Mouse (Mus musculus): ENCODE measurements around the gene Stra6.

The Stra6 gene

DNA sequence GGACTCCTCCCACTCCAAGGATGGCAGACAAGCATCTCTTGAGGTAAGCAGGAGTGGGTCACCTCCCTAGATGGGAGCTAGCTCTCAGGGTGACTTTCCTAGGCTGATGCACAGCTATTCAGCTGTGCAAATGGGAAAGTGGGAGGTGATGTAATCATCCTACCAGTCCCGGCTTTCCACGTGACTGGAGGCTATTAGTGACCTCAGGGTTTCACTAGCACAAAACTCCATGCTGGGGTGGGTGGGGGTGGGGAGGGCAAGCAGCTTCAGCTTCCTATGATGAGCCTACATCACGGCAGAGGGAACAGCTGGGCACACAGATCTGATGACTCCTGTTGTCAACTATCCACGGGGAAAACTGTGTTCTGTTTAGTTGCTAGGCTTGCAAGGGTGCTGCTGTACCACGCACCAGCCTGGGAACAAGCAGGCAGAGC, 111.2 kb downstream of the Stra6 start:
- DNase-seq (ENCODE audit: low spot score): no peak

DNA sequence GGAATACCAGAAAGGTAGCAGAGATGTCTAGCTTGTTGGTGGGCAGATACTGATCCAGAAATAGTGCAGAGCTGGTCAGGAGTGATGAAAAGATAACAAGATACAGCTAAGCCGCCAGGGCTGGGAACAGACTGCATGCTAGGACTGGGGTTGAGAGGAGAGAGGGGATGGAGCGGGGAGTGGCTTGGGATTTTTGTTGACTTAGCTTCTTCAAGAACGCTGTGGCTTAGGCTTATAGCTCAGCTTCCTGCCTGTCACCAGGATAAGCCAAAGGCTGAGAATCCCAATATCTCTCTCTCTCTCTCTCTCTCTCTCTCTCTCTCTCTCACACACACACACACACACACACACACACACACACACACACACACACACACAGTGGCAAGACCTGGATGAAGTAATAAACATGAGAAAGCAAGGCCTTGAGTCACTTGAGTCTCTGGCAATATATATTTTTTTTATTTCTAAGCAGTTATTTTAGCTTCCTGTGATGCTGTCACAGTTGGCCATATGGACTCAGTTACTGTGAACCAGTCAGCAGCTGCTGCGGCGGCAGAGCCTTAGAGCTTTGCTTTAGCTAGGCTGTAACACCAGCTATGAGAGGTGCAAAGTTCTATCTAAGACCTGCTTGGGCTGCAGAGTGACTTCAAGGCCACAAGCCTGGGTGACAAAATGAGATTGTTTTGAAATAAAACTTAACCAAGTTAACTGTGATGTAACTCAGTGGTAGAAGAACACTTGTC, 112.3 kb downstream of the Stra6 start:
- DNase-seq (ENCODE audit: low spot score): no peak

DNA sequence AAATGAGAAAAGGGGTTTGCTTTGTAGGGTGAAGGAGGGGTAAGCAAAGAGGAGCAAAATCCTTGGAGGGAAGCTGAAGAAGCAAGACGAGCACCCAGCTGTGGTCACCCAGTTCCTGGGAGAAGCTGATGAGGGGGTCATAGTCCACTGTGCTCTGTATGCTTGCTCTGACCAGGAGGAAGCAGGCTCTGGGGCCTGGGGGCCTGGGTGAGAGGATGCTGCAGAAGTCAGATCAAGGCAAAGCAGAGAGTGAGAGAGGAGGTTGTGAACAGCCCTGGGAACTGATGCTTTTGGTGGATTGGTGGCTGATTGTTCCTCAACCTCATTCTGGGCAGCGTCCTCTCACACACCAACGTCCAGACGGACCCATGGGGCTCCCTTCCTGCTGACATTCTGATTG, 113.6 kb downstream of the Stra6 start:
- no peak for DNase-seq (ENCODE audit: low spot score)

DNA sequence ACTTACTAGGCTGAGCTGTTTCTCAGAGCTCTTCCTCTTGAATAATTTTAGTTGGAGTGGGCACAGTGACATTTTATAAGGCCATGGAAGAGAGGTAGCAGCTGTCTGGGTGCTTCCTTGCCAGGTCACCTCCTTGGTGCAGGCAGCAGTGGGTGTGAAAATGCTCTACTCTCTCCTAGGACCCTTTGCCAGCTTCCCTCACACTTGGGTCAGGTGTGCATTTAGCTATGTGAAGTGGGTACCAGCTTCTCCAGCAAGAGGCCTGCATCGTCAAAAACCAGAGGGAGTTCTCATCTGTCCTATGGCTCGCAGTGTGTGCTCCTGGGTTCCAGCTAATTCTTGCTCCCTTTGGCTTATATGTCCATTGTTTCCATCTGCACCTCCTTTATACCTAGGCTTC, 115.8 kb downstream of the Stra6 start:
- DNase-seq (ENCODE audit: low spot score): no peak

DNA sequence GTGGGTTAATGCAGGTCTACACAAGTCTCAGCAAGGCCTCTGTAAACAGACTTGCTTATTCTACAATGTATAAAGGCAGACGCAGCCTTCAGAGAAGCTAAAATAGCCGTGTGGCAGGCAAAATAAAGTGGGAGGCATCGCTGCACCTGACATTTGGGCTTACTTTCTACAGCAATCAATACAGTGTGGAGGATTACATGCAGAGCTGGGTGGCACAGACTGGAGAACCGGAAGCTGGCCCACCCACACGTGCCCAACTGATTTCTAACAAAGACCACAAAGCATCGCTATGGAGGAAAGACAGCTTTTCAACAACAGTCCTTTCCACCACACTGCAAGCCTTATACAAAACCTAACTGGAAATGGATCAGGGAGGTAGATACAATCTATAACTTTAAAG, 120.9 kb downstream of the Stra6 start:
- no peak for DNase-seq (ENCODE audit: low spot score)

DNA sequence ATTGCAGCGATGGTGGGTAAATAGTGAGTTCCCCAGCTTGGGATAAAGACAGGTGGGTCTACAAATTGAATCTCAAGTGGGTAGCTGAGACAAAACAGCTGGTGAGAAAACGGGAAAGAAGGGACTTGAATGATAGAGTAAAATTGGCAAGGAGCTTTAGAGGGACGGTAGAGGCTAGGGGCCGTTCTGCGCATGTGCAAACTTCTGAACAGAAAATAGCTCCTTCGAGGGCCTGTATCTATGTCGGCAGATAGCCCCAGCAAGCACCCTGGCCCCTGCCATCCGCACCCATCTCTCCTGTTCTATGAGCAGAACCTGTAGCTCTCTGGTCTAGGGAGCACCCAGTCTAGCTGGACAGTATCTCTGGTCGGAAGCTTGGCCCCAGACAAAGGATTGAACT, 130.6 kb downstream of the Stra6 start:
- DNase-seq (ENCODE audit: low spot score): no peak

DNA sequence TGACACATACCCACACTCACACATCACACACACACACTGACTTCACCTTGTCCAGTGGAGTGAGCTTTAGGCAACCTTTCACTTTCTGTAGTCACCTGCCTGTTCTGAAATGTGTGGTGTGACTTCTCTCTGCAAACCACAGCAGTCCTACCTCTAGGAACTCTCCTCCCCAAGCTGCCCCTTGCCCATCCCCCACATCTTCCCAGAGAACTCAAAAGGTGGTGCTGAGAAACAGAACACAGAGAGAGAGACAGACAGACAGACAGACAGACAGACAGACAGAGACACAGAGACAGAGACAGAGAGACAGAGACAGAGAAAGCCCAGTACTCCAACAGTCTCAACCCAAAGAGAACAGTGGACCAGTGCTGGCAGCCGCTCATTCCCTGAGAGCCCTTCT, 132.1 kb downstream of the Stra6 start:
- DNase-seq (ENCODE audit: low spot score): no peak

DNA sequence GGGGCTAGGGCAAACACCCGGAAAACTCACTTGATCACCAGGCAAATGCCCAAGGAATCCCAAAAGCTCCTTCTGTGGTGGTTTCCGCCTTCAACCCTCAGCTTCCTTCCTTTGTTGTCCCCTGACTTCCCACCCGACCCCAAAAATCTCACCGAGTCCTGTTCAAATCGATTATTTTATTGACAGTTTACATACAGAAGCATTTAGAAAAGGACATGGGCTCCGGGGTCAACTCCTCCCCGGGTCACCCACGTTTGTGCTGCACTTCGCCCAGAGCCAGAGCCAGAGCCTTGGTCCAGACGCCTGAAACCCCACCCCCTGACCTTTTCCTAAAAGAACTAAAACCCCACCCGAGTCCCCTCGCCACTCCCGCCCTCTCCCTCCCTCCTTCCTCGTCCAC, 132.6 kb downstream of the Stra6 start:
- no peak for DNase-seq (ENCODE audit: low spot score)

DNA sequence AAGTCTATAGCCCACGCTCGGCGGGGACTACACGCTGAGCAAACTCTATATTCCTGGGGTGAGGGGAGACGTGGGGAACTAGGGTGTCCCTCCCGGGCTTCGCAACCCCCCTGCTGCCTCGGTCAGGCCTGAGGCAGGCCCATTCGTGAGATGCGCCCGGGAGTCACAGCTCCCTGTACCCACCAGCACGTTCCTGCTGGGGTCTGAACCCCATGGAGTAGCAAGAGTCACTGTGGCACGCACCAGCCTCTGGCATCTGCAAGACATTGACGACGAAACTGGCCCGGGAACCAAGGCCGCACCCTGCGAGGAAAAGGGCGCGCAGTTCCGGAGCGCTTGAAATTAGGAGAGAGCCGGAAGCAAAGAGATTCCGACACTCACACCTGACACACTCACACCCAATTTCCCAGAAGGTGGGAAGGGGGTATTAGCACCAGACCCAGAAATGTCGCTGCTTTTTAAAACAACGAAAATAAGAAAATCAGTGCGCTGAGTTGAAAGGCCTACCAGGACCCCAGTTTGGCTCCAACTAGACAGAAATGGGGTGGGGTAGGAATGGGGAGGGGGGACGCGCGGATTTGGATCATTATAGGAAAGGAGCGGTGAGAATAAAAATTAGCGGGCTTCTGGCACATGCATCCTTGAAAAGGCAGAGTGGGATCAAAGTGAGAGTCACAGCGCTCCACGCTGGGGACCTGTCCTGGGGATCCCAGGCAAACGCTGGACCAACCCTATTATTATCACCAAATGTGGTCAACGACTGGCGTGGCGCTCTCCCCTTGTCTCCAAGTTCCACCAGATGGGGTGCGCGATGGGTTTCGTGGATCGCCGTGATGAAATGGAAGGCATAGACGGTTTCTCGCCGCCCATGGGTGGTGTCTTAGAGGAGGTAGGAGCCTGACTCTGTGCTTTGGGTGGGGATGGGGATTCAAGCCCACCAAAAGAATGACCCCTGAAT, 133.3 kb downstream of the Stra6 start:
- DNase-seq (ENCODE audit: low spot score): no peak

DNA sequence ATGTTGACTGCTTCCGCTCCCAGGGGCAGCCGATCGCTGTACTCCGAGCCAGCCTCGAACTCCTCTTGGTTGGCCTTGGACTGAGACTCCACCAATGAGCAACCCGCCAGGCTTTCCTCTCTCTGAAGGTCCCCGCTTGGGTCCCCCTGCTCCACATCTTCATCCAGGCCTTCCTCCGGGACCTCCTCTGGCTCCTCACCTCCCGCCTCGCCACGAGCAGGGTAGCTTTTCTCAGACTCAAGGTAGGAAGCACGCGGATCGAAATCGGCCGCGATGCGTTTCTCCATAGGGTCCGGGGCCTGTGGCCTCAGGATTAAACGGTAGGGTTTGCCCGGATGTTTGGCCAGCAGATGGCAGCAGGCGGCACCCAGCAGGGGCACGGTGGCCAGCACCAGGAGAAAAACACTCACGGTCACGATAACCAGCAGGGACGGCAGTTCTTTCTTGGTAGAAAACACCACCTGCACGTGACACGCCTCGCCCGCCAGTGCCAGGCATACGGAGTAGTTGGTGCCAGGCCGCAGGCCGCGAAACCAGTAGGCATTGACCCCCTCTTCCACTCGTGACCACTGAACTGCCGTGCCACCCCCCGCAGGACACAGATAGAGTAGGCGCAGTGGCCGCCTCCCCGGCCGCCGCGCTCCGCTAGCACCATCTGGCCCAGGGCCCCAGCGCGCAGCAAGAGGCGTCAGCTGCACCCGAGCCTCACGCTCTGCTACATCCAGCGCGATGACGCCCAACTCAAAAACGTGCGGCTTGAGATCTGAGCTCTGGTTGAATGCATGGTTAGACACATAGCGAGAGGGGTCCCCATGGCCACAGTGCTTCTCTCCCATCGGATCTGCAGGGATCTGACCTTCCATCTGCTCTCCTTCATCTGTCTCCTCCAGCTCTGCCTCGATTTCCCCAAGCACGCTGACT, 134.5 kb downstream of the Stra6 start:
- peak; percentile 71 for DNase-seq (ENCODE audit: low spot score)

DNA sequence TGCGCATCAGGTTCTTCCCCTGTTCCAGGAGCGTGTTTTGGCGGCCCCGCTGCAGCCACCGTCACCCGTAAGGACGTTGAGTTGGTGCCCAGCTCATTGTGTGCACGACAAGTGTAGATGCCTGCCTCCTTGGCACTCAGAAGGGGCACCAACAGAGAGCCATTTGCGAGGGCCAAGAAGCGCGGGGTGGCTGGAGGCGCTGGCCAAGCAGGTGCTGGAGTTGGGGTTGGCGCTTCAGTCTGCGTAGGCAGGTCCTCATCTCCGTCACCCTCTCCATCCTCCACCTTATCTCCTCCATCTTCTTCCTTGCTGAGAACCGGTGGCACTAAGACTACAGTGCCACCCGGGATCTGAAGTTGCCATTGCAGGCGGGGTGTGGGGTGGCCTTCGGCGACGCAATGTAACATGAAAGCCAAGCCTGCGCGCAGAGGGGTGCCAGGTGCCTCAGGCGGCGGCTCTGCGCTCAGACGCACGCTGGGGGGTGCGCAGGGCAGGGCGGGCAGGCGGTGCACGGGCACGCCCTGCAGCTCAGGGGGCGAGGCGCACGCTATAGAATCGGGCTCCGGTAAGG, 135.3 kb downstream of the Stra6 start:
- DNase-seq (ENCODE audit: low spot score): no peak

DNA sequence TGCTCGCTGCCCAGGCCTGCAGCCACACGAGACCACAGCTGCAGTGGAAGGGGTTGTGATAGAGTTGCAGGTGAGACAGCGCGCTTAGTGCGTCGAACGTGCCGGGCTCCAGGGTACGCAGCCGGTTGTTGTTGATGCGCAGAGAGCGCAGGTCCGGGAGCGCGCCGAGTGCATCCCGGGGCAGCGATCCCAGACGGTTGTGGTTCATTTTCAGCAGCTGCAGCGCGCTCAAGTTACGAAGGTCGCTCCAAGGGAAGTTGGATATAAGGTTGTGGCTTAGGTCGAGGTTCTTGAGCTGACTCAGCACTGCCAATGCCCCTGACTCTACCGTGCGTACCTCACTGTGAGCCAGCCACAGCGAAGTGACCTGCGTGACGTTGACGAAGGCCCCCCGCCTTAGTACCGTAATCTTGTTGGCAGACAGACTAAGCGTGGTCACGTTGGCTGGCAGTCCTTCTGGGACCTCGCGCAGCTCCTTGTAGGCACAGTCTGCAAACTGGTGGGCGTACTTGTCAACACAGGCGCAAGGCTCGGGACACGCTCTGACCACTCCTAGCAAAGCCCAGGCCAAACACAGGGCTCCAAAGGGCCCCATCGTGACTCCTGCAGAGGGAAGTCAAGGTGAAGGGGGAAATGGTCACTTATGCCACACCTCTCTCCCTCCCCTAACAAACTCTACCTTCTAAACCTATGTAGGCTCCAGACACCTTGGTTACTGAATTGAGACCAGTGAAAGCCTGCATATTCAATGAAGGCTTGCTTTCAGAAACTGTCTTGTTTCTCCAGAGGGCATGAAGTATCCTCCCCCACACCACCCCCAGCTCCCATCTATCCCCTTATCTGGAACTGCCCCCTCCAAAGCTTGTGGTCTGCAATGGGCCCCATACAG, 136.0 kb downstream of the Stra6 start:
- no peak for DNase-seq (ENCODE audit: low spot score)

DNA sequence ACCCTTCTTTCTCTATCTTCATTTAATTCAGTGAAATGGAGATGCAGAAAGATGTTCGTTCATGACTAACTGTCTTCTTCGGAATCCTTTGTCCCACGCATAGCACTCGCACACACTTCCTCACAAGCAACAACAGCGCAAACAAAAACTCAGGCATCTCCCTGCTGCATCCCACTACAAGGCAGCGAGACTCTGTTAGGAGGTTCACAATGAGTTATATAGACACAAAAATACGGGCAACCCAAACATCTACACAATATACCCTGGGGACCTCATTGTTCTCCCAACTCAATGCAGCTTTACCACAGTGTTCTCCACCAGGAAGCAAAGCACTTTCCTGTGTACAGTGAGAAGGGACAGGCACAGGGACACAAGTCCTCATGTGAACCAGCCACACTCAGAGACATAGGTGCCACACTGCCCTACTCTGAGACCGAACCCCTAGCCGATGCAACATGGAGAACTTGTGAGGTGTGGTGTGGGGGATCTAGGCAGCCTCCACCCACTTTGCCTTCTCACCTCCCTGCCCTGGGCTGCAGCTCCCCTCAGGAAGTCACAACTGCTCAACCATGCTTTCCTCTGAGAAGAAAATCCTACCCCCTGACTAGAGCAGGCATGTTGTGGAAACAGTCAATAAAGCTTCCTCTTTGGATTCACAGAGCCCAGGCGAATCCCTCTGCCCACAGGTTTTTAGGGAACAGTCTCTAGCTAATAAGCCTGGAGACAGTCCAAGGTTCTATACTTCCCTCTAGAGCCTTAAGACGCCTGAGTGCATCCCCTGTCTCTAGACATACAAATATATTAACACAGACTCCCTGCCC, 136.9 kb downstream of the Stra6 start:
- DNase-seq (ENCODE audit: low spot score): no peak

DNA sequence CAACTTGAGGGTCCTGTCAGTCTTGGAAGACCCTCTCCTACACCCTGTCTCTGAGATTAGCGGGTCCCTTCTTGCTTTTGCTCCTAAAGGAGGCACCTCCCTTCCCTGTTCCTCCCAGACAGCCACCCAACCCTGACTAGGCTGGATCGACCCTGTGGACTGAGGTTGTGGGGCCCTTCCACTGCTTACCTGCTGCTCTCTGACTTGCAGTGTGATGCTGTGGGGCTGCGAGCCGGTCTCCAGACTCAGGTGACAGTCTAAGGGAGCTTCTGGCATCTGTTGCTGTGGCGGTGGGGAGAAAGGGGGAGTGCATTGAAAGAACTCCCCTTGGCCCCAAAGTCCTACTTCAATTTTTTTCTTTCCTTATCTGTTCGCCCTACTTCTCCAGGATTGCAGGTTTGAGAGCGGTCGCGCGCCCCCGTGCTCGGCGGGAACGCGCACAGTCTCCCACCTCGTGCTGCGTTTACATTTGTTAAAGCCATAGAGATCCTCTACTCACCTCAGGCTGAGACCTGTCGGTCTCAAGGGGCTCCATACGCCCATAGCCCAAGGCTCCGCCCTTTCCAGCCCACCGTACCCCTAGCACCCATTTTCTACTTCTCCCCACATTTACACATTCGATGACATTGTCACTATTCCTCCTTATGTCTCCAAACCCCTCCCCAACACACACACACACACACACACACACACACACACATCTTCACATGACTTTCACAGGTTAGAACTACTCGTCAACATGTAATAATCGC, 137.7 kb downstream of the Stra6 start:
- DNase-seq (ENCODE audit: low spot score): no peak

DNA sequence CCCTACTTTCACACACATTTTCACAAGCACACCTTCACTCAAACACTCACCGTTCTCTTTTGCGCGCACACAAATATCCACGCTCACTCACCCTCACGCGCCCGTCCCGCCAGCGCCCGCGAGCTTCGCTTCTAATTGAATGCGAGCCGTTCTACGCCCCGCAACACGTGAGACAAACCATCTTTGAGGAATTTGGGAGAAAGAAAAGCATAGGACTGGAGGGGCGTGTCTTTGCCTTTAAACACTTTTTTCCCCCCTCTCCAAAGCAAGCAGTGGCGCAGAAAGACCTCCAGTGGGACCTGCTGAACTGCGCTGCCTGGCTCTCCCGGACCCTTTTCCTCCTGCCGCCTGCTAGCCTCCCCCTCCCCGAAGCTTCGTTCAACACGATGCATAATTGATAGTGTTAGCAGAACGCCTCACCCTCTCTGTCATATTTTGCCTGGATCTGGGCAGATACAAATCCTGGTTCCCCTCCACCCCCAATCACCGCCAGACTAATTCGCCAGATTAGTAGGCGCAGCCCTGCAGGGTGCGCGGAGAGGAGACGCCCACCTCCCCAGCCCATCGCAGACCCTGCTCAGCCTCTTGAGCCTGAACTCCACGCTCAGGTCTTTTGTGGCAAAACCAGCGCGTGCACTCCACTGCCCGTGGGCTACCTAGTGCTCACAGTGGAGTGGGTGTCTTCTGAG, 138.4 kb downstream of the Stra6 start:
- DNase-seq (ENCODE audit: low spot score): no peak

DNA sequence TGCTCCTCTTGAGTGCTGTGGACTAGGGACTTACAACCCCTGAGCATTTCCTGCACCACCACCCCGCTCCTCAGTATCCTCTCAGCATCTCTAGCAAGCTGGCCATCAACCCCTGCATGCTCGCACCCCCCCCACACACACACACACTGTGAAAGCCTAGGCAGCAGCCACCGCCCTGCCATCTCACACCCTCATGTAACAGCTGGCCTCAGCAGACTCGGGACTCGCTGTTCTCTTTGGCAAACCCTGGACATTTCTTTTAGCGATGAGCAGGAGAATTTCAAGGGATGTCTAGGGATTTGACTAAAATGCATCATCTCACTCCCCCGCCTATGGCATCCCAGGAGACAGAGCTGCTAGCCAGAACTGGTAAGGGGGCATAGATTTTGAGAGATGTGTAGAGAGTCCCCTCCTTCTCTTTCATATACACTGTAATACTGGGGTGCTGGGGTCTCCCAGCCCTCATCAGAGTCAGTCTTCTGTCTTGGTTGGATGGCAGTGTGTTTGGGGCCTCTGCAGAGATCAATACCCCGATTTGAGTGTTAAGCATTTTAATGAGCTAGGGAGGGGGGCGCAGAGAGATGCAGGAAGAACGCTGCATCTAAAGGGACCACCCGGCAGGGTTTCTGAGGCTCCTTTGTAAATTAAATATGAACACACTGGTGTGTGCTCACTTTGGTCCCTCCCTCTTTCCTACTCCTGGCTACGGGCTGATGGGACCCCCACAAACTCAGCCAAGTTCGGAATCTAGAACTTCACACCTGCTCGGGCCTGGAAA, 139.3 kb downstream of the Stra6 start:
- no peak for DNase-seq (ENCODE audit: low spot score)

All from ovary, postnatal 36 days (tissue).